Mouse (Mus musculus) cerebellum, adult 9-11 months (tissue): ENCODE results near the gene Gm10837.
A peak's percentile ranks its signal among the peaks of the same experiment; 100 is the strongest.

ENCODE experiments used
- DNase-seq: peaks from one replicate; pipeline ENCODE4 v3.0.0; 2022

The Gm10837 gene

DNA sequence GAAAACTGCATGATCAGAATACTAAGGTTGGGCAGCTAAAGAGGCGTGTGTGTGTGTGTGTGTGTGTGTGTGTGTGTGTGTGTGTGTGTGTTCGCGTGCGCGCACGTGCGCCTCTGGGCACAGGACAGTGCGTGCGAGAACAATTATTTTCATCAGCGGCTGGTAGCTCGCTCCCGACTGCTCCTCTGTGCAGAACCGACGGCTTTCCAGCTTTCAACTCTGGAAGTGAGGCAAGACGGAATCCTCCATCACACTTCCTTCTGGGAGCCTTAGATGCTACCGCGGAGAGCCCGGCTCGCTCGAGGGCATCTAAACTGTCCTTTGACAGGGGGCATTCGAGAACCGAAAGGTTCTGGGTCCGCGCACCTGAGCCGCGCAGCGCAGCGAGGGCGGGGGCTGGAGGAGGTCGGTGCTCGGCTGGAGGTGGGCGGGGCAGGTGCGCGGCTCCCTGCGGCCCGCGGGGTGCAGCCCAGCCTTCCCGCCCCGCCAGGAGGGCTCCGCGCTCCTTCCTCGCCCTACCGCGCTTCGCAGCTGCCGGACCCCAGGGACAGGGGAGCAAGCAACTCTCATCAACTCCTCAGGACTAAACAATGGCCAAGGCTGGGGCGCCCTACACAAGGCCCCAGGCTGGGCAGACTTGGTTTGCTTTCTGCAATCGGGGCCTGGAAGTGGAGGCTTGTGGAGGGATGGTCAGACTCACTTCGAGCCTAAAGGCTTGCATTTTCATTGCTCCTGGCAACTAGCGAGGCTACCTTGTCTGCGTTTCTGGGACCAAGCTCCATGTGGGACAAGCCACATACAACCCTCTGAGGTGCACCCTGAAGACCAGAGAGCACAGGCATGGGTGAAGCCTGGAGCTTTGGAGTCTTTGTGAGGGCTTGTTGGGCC lies at the start of gene Gm10837:
TSS of gene Gm10837 (plus strand) at position 146 of the 888 bp plus-strand sequence.
- DNase-seq = peak; percentile 77

DNA sequence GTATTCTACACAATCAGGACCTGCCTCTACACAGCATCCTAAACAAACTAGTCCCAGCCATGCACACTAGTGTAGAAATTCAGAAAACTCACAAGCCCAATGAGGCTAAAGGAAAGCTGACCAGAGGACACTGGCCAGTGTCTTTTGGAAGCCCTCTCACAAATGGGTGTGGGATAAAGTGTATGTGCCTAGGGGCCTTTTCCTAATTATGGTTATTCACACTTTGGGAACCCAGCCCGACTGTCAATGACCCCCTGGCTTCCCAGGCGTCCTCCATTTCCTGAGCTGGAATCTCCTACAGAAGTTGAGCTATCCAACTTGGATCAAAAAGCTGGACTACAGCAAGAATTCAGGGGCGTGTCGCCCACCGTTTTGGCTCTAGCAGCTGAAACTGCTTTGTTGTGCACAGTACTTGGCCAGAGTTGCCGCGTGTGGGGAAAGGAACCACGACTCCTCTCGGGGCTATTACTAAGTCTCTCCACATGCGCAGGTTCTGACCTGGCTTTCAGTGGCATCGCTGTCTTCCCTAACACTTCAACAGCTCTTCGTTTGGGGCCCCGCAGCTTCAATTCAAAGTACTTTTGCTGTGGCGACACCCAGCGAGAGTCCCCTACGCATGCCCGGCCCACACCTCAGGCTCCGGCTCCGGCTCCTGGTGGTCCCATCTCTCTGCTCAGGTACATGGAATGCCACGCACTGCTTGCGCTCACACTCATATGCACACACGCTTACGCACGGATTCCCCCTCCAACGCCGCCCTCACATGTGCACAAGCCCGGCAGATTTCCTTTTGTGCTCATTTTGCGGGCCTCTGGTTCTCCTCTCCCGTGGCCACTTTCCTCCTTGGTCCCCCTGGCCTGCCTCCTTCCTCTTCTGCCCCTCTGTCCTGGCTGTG lies 40.5 kb upstream of the Gm10837 start:
- peak; percentile 51 for DNase-seq

DNA sequence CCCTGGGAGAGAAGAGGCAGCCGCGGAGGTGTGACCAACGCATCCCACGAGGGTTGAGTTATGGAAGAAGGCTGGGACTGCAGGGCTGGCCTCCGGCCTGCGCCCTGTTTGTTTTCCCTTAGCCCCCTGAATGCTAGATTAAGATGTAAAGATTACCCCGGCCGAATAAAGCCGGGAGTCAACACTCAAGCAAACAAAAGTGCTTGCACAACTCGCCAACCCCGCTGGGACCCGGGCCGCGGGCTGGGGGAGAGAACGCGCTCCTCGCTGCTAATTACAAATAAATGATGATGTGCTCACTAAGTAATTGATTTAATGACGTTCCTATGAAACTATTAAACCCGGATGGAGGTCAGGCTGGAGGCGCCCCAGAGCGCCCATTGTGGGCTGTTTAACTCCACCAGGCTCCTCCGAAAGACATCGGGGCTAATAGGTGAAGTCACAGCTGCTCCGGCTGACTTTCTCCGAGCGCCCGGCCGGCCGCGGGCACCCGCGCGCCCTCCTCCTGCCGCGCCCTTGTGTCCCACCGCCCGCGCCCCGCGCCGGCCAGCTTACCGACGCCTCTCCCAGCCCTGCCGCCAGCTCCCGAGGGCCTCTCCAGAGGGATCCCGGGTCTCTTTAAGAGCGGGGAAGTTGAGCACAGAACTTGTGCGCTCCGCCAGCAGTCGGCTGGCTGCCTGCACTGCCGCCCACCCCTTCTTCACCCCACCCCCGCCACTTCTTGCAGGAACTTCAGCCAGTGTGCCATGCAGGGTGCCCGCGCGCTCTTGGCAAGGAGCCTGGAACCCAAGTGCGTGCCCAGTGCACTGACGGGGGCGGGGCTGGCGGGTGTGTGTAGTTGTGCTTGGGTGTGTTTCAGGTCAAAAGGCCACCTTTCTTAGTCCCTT lies 39.6 kb upstream of the Gm10837 start, which contains the start of gene Gm5089:
TSS of gene Gm5089 (minus strand) at position 620 of the 887 bp plus-strand sequence.
- peak; percentile 77 for DNase-seq

GRCm38 (mm10) chr14:122451551-122452145 lies 38.7 kb upstream of the Gm10837 start:
- peak; percentile 26 for DNase-seq

DNA sequence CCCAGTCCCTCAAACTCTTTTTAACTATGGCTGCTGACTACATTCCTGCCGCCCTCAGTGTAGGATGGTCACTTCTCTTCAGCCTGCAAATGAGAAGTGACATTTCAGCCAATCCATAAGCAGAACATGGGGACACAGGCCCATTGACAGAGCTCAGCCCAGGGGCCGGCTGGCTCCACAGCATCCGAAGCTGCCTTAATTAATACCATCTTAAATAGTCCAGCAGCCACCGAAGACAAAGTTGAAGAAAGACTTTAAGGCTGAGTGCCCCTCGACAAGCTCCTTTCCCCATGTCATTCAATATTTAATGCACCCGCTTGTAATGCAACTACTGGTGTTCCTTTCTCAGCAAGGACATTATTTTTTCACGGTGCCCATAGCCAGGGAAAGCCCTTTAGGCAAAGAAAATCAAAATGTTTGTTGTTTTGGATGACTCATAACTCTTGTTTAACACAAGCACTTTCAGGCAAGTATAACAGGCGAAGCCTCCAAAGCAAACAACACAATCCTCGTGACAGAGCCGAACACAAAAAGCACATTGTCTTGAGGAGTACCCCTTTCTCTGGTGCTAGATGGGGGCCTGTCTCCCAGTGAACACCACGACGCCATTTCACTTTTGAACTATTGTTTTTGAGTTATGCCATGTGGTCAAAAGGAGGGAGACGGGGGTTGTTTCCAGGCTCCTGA lies 37.5 kb upstream of the Gm10837 start:
- DNase-seq = peak; percentile 28

- peak; percentile 67 for DNase-seq
These were observed 36.9 kb upstream of the Gm10837 start for GRCm38 (mm10) chr14:122453388-122453995.

- peak; percentile 30 for DNase-seq
These were observed 36.2 kb upstream of the Gm10837 start for GRCm38 (mm10) chr14:122453996-122454738.

DNA sequence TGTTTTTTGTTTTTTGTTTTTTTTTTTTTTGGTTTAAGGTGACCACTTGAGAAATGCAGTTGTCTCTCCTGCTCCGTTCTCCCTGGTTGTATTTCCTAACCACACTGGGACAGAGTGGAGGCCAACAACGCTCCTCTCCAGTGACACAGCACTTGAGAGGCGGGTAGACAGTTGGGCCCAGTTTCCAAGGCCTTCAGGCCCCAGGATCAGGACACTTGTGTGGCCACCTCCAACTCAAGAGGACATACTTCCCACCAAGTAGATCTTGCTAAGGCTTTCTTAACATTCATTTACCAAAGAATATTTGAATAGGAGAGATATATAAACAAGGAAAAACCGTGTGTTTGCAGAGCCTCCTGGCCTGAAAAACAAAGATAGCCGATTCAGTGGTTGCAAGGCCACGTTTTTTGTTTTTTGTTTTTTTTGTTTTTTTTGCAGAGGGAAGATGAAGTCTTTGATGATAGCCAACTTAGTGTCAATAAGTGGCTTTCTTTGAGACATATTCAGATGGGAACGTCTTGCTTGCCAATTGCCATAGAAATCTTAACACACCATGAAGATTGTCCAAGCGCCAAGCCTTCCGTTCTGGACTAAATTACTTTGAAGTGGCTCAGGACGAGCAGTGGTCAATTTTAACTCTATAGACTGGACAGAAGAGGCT lies 35.4 kb upstream of the Gm10837 start:
- DNase-seq = peak; percentile 43

- DNase-seq = no peak
These were observed 34.8 kb upstream of the Gm10837 start for GRCm38 (mm10) chr14:122455562-122455958.

DNA sequence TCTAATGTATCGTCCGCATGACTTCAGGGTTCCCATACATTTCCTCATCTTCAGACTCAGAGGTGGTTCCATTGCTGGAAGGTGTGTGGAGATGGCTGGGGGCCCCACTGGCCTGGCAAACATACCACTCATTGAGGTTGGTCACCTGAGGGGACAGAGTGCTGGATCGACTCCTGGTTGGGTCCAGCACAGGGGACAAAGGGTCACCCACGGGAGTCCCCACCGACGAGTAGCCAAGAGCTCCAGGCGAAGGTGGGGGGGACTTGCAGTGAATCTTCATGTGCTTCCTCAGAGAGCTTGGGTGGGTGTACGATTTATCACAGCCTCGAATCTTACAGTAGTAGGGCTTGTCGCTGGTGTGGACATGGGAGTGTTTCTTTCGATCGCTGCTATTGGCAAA lies 31.1 kb upstream of the Gm10837 start:
- peak; percentile 55 for DNase-seq

DNA sequence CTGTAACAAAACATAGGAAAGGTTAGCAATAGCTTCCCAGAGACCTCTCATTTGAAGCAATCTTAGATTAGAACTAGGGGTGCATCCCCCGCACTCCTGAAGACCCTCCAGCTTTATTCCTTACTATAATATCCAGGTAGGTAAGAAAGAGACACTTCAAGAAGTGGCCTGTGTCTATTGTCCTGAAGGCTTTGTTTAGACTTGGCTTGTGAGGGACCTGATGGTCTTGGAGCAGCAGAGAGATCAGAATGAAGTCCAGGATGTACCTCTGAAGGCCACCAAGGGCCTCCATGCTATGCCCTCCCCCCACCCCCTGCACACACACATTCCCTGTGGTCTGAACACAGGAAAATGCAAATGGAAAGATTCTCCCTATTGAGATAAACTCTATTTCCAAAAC lies 30.6 kb upstream of the Gm10837 start:
- peak; percentile 35 for DNase-seq

GRCm38 (mm10) chr14:122460226-122460625 lies 30.2 kb upstream of the Gm10837 start:
- DNase-seq = peak; percentile 43

- no peak for DNase-seq
These were observed 28.9 kb upstream of the Gm10837 start for GRCm38 (mm10) chr14:122461500-122461899.

DNA sequence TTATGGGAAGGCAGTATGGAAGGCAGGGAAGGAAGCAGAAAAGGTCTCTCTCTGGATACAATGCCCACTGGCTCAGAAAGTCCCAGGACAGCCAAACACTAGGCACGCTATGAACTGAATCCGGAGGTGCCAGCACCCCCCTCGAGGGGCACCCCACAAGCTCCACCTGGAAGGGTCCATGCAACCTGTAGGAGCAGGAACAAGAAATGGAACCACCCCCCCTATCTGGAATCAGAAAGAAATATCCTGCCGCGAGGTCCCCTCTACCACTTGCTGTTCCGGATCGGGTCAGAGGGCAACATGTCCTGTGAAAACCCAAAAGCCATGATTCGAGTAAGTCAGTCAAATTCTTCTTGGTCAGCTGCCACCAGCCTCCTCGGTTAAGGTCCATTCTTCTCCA lies 28.4 kb upstream of the Gm10837 start:
- peak; percentile 67 for DNase-seq

DNA sequence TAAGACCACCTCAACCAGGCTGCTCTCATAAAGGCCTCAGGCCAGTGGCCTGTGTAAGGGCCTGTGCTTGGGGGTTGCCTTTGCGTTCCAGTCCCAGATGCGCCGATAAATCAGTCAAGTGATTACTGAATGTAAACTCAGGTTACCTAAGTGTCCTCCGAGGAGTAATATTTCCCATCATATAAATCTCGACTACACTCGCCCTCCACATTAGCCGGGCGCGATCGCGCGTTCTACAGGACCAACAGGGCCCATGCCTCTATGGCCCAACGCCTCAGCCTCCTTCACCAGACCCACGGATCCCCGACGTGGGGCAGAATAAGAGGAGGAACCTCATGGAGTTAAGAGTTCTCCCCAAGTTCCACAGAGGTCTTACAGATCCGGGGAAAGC lies 27.7 kb upstream of the Gm10837 start:
- DNase-seq = peak; percentile 52

DNA sequence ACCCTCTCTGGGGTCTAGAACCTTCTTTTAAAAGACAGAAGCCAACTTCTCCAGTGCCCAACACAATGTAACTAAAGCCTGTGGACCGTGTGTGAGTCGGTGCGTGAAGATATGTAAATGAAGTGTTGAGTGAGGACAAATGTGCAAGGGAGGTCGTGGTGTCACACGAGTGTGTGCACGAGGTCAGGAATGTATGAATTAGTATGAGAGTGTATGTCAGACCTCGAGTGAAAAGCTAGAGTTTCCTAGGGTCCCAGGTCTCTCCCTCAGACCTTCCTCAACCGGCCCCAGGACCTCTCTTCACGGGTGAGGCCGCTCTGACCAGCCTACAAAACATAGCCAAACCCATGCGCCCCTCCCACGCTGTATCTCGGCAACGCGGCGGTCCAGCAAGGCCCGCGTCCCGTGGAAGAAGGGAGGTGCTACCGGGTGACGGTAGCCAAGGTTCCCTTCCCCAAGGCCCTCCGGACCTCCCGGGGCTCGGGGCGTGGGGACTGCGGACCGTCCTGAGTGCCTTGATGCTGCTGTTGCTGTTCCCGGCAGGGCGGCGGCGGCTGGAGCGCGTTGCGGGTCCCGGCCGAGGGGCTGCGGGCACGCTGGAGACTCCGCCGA lies 27.2 kb upstream of the Gm10837 start:
- peak; percentile 76 for DNase-seq

- DNase-seq = peak; percentile 84
These were observed 26.5 kb upstream of the Gm10837 start for GRCm38 (mm10) chr14:122463734-122464341.

GRCm38 (mm10) chr14:122464351-122464762 lies 26.0 kb upstream of the Gm10837 start:
- no peak for DNase-seq
